Mouse (Mus musculus) forebrain, embryonic 13.5 days (tissue): Measurements from ENCODE around the gene Prrc2c. TPM values are rescaled to one million over a fixed set of nuclear protein-coding genes. Genes with fewer than 3 reads are reported as not detected.
"Not testable (repeated sequence)": the region's sequence is repeated elsewhere in the genome, so short reads cannot be mapped to it uniquely, and the experiment has no call there.

ENCODE experiments used
- ATAC-seq: fragments of 200-750 bp; cut with Nextera tagmentation; 2 replicates; pipeline ENCODE4 v1.8.0; 2017
- H3K27ac ChIP-seq: fragments of 300-500 bp; sonication (generic); 2 replicates; pipeline ENCODE4 v1.5.1; 2015; ENCODE audit warnings: inconsistent platforms, mild to moderate bottlenecking, moderate library complexity
- H3K27me3 ChIP-seq: fragments of 300-500 bp; sonication (generic); 2 replicates; pipeline ENCODE4 v1.6.1; 2015; ENCODE audit warnings: mild to moderate bottlenecking, inconsistent platforms
- H3K36me3 ChIP-seq: fragments of 300-500 bp; sonication (generic); 2 replicates; pipeline ENCODE4 v1.6.1; 2015; ENCODE audit warnings: mild to moderate bottlenecking, inconsistent platforms; ENCODE audit not compliant: poor library complexity, severe bottlenecking
- H3K4me1 ChIP-seq: fragments of 300-500 bp; sonication (generic); 2 replicates; pipeline ENCODE4 v1.6.1; 2015; ENCODE audit warnings: inconsistent platforms
- H3K4me2 ChIP-seq: fragments of 300-500 bp; sonication (generic); 2 replicates; pipeline ENCODE4 v1.6.1; 2015; ENCODE audit warnings: inconsistent platforms, mild to moderate bottlenecking, moderate library complexity
- H3K4me3 ChIP-seq: fragments of 300-500 bp; sonication (generic); 2 replicates; pipeline ENCODE4 v1.5.1; 2015; ENCODE audit warnings: mild to moderate bottlenecking, inconsistent platforms
- H3K9ac ChIP-seq: fragments of 300-500 bp; sonication (generic); 2 replicates; pipeline ENCODE4 v1.6.1; 2015; ENCODE audit warnings: mild to moderate bottlenecking, inconsistent platforms
- H3K9me3 ChIP-seq: fragments of 300-500 bp; sonication (generic); replicated peaks from 2 replicates; pipeline ENCODE4 v1.6.1; 2016; ENCODE audit warnings: inconsistent platforms
- WGBS: fragments of 180-500 bp; shearing (Covaris S2); methylation state at CpG from one replicate; pipeline ENCODE4 v1.1.7; 2015; 5-methylcytosine and 5-hydroxymethylcytosine counted together
- microRNA-seq: library from miRNA; unstranded; fragments of <30 nt; microRNA quantifications from one replicate; pipeline ENCODE4, GENCODE M21; 2016
- polyA plus RNA-seq: library from polyadenylated mRNA; unstranded; fragments of >200 nt; fragmentation: Nextera tagmentation; extraction: Ambion mirVana; gene quantifications from 2 replicates; pipeline ENCODE4 v1.2.1, GENCODE M21; 2015

Gene Prrc2c
- polyA plus RNA-seq, 1 experiment from 2014 or later, result 174 TPM

- H3K36me3 ChIP-seq, H3K4me3 ChIP-seq, H3K9ac ChIP-seq, H3K4me2 ChIP-seq, ATAC-seq, H3K27me3 ChIP-seq, H3K9me3 ChIP-seq, H3K27ac ChIP-seq, H3K4me1 ChIP-seq: not testable (repeated sequence)
- WGBS, result 95% methylated on average over 15 of the region's 15 CpGs
Observed at GRCm38 (mm10) chr1:162628326-162628725, 112.0 kb downstream of the Prrc2c start.

DNA sequence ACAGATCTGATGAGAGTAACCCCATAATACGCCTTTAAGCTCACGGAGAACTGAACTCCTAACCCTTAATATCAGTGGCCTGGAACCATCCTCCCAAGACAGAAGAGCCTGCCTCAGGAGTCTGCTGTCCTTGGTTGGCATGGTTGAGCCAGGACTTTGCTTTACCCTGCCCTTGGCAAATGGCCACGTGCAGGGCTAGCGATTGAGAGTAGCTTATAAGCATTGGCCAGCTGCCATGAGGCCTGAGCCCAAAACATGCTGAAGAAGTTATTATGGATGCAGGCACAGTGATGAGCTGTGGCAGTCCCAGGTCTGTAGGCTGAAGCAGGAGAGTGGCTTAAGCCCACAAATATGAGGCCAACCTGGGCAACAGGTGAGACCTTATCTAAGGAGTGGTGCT, 112.5 kb downstream of the Prrc2c start:
- not testable (repeated sequence) for H3K9ac ChIP-seq, ATAC-seq
- 78% methylated on average over 4 of the region's 4 CpGs for WGBS

DNA sequence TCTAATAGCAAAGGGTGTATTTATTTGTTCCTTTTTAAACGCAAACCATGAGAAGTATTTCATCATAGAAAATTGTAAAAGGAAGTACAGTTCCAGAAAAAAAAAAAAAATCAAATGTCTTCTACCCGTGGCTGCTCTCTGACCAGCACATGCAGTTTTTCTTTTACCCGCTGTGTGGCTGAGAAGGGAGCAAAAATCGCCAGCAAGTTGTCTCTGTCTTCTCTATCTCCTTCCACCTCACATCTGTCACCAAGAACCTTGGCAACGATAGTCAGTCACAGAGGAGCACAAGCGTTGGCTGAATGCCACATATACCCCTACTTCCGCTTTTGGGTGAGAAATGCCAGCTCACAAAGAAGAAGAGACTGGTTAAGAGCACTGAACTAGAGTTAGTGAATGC, 115.1 kb downstream of the Prrc2c start:
- H3K4me3 ChIP-seq, result no peak overlapping the region
- 0 out of 2 replicates have a peak, but pooled peaks have one; percentile 48 for ATAC-seq
- H3K4me1 ChIP-seq, result no peaks in the 10 kb centered on the region

More for the DNA sequence above, 112.5 kb downstream of the Prrc2c start:
- not testable (repeated sequence) for H3K27me3 ChIP-seq, H3K4me1 ChIP-seq, H3K9me3 ChIP-seq, H3K27ac ChIP-seq, H3K4me3 ChIP-seq, H3K36me3 ChIP-seq, H3K4me2 ChIP-seq

DNA sequence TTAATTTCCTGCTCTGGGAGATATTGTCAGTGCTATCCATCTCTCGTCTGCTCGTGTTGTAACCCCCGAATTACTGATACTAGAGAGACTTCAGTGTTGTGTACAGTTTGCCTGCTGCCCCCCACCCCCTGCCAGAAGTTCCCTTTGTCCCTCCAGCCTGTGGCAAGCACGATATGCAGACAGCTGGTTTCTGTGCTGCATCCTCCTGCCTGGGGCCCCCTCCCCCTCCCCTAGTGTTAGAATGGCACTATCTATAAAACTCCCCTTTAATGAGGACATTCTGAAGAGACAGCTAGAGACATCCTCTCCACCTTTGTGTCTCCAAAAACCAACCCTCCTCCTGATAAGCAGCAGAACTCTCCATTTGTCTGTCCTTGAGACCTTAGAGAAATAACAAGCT, 116.5 kb downstream of the Prrc2c start:
- Histone ChIP-seq H3K9me3 (no peaks in the 10 kb centered on the region; the same call in 1 of the 2 replicates), H3K9ac (no peak overlapping the region), H3K27me3 (no peaks in the 10 kb centered on the region), H3K27ac (no peak overlapping the region), H3K4me3 (no peak overlapping the region), H3K4me2 (no peak overlapping the region), H3K4me1 (no peaks in the 10 kb centered on the region), H3K36me3 (no peaks in the 10 kb centered on the region)
- ATAC-seq, result no peak
- 56% methylated on average over 4 of the region's 4 CpGs for WGBS

More for the DNA sequence above, 115.1 kb downstream of the Prrc2c start:
- Histone ChIP-seq H3K9me3 (no peaks in the 10 kb centered on the region; the same call in 1 of the 2 replicates), H3K36me3 (no peaks in the 10 kb centered on the region), H3K9ac (no peak overlapping the region), H3K4me2 (no peak overlapping the region), H3K27me3 (no peaks in the 10 kb centered on the region), H3K27ac (no peak overlapping the region)
- 67% methylated on average over 7 of the region's 7 CpGs for WGBS

Small RNA genes lying within 50 kb of the gene (microRNA-seq; reads per million reads assigned to microRNA genes)
- not detected for gene Gm27616

Other genes starting within 250 kb of the Prrc2c start
- 22.5 and 22.6 TPM in 2 replicates for gene Mettl13, start 192.0 kb downstream of the Prrc2c start, polyA plus RNA-seq
- 62.6 and 66.5 TPM in 2 replicates for gene Vamp4, start 170.0 kb downstream of the Prrc2c start, polyA plus RNA-seq
- gene Myoc, start 101.4 kb downstream of the Prrc2c start, polyA plus RNA-seq, result not detected in 2 replicates
- gene Myocos, start 82.3 kb downstream of the Prrc2c start, polyA plus RNA-seq, result not detected in 2 replicates
- gene Fmo4, start 73.4 kb upstream of the Prrc2c start, polyA plus RNA-seq, result 0.31 TPM in 1 of 2 replicates, not detected in the other
- gene Fmo1, start 126.1 kb upstream of the Prrc2c start, polyA plus RNA-seq, result 9.4 and 10.6 TPM in 2 replicates
- 0.09 TPM in 1 of 2 replicates, not detected in the other for gene Fmo2, start 158.2 kb upstream of the Prrc2c start, polyA plus RNA-seq
- not detected in 2 replicates for gene Fmo6, start 197.0 kb upstream of the Prrc2c start, polyA plus RNA-seq
- not detected in 2 replicates for gene Fmo3, start 244.0 kb upstream of the Prrc2c start, polyA plus RNA-seq